In genomic region chr5:91519521-91519920, GRCm38 (mm10) we compare ENCODE assay signal across 8 mouse cellular contexts. TPM values are rescaled to one million over a fixed set of nuclear protein-coding genes. Genes with fewer than 3 reads are reported as not detected.
DNase-seq lines count a peak whose midpoint lies in the region; ATAC-seq and TF ChIP-seq lines count a peak whose summit lies in the region.
"Had no signal": no experiment of that assay in that cellular context is flagged by ENCODE, and none has a peak within 500 bp of the region (broad histone marks: within the 10 kb centered on the region; RNA-seq: fewer than 3 reads in every experiment).

No protein-coding gene starts in this region.

- H3K9me3 ChIP-seq in liver, embryonic 12.5 days (replicated peaks): no peaks in the 10 kb centered on the region
- no peaks in the 10 kb centered on the region for H3K9me3 ChIP-seq in midbrain, postnatal 0 days (ENCODE audit: low read length)
- H3K9me3 ChIP-seq: liver, embryonic 13.5 days had no signal

- no peaks in the 10 kb centered on the region for H3K36me3 ChIP-seq in liver, embryonic 12.5 days
- H3K36me3 ChIP-seq in midbrain, postnatal 0 days (ENCODE audit: insufficient read depth, low read length): no peaks in the 10 kb centered on the region
- H3K36me3 ChIP-seq: liver, embryonic 13.5 days had no signal

- TF ChIP-seq CTCF in brain, embryonic 14.5 days (IDR thresholded peaks at IDR 0.05; ENCODE audit: borderline replicate concordance, extremely low read depth, insufficient read depth, insufficient read length): no peak
- no peak for TF ChIP-seq CTCF in midbrain, postnatal 0 days (IDR thresholded peaks at IDR 0.05)

- no peak for ATAC-seq in liver, embryonic 12.5 days
- no peak for ATAC-seq in midbrain, postnatal 0 days (ENCODE audit: low FRiP score)

- no peak overlapping the region for H3K4me2 ChIP-seq in liver, embryonic 12.5 days
- peak overlapping the region; percentile 91; the same call in 1 of the 2 replicates for H3K4me2 ChIP-seq in midbrain, postnatal 0 days (ENCODE audit: low read depth, low read length, poor library complexity, severe bottlenecking)

- no peak for TF ChIP-seq POLR2A in brain, embryonic 14.5 days (IDR thresholded peaks at IDR 0.05; ENCODE audit: borderline replicate concordance, extremely low read depth, insufficient read depth, insufficient read length, poor library complexity, severe bottlenecking)

- peaks cover 25% of the 10 kb centered on the region; the same call in 1 of the 2 replicates for H3K4me1 ChIP-seq in liver, embryonic 12.5 days
- peaks cover 3% of the 10 kb centered on the region; the same call in 1 of the 2 replicates for H3K4me1 ChIP-seq in midbrain, postnatal 0 days (ENCODE audit: insufficient read depth, low read length)

- H3K4me3 ChIP-seq in liver, embryonic 12.5 days: no peak overlapping the region
- peak overlapping the region; percentile 55; the same call in 1 of the 2 replicates for H3K4me3 ChIP-seq in midbrain, postnatal 0 days (ENCODE audit: low read depth, low read length)

- DNase-seq in liver: peak; percentile 18
- DNase-seq in brain, embryonic 14.5 days (ENCODE audit: low read depth): peak; percentile 37
- peak; percentile 8 for DNase-seq in heart, postnatal 4 days
- no peak for DNase-seq in midbrain, postnatal 0 days (ENCODE audit: low spot score)
- DNase-seq in frontal cortex, postnatal 10 days (ENCODE audit: low spot score in 2 of 2): no peak
- DNase-seq in layer of hippocampus, adult 11-12 months (ENCODE audit: low spot score): no peak
- DNase-seq: liver, embryonic 13.5 days had no signal

- H3K27me3 ChIP-seq in liver, embryonic 12.5 days (replicated peaks): peaks cover 21% of the 10 kb centered on the region
- peaks cover 3% of the 10 kb centered on the region; the same call in 1 of the 2 replicates for H3K27me3 ChIP-seq in midbrain, postnatal 0 days (ENCODE audit: insufficient read depth, low read length)

- WGBS in liver, embryonic 12.5 days (ENCODE audit: insufficient replicate concordance): 48% methylated on average over 4 of the region's 4 CpGs
- 54% methylated on average over 4 of the region's 4 CpGs for WGBS in midbrain, postnatal 0 days

- no peak overlapping the region for H3K27ac ChIP-seq in liver, embryonic 12.5 days
- no peak overlapping the region for H3K27ac ChIP-seq in midbrain, postnatal 0 days (ENCODE audit: low read depth, low read length)
- H3K27ac ChIP-seq: liver, embryonic 13.5 days had no signal

- no peak overlapping the region for H3K9ac ChIP-seq in liver, embryonic 12.5 days
- H3K9ac ChIP-seq in midbrain, postnatal 0 days (replicated peaks; ENCODE audit: low read length, poor library complexity, severe bottlenecking): no peak overlapping the region
- H3K9ac ChIP-seq: liver, embryonic 13.5 days had no signal

RNA-seq across cellular contexts. Expression of gene Parm1, which starts 2.1 kb away (rescaled TPM):
- polyA plus RNA-seq in liver, embryonic 12.5 days (2016; fragmentation: Nextera tagmentation; extraction: Ambion mirVana): 2.6 and 3.7 TPM in 2 replicates
- 2.7 and 6.4 TPM in 2 replicates for polyA plus RNA-seq in brain, embryonic 14.5 days (2012; rRNA removed)
- 10 to 100 TPM; 60.7 to 63.4 TPM for total RNA-seq in heart, postnatal 4 days (2021)
- 11.8 and 13.1 TPM in 2 replicates for total RNA-seq in midbrain, postnatal 0 days (2014; rRNA removed)
- 8.8 and 8.9 TPM in 2 replicates for polyA plus RNA-seq in midbrain, postnatal 0 days (2015; fragmentation: Nextera tagmentation; extraction: Ambion mirVana)

Comparison
In these comparisons a context has a peak if more than half of its experiments do, and no peak if none do; other contexts are left out.
1. DNase-seq: peak in liver (single experiment), brain, embryonic 14.5 days (single experiment) and heart, postnatal 4 days (single experiment); none in midbrain, postnatal 0 days (single experiment), frontal cortex, postnatal 10 days (0 of 2) and layer of hippocampus, adult 11-12 months (single experiment).